Mouse (Mus musculus) hindbrain, embryonic 11.5 days (tissue): ENCODE data around the gene Men1. TPM values are rescaled to one million over a fixed set of nuclear protein-coding genes. Genes with fewer than 3 reads are reported as not detected.
A peak's percentile ranks its signal among the peaks of the same experiment; 100 is the strongest.

Experiments
- ATAC-seq: fragments of 200-750 bp; cut with Nextera tagmentation; 2 replicates; pipeline ENCODE4 v1.8.0; 2017; ENCODE audit warnings: mild to moderate bottlenecking, moderate TSS enrichment, moderate library complexity; ENCODE audit not compliant: low FRiP score
- DNase-seq: peaks from one replicate; pipeline ENCODE4 v3.0.0-alpha.2; 2015; ENCODE audit warnings: low spot score
- H3K27ac ChIP-seq: fragments of 300-500 bp; sonication (generic); 2 replicates; pipeline ENCODE4 v1.5.1; 2014; ENCODE audit warnings: mild to moderate bottlenecking, low read depth, low read length
- H3K27me3 ChIP-seq: fragments of 300-500 bp; sonication (generic); 2 replicates; pipeline ENCODE4 v1.6.1; 2014; ENCODE audit warnings: mild to moderate bottlenecking, low read length, moderate library complexity, mixed read lengths; ENCODE audit not compliant: control insufficient read depth, insufficient read depth
- H3K36me3 ChIP-seq: fragments of 300-500 bp; sonication (generic); 2 replicates; pipeline ENCODE4 v1.6.1; 2014; ENCODE audit warnings: mild to moderate bottlenecking, low read length, moderate library complexity, mixed read lengths; ENCODE audit not compliant: control insufficient read depth, insufficient read depth
- H3K4me1 ChIP-seq: fragments of 300-500 bp; sonication (generic); replicated peaks from 2 replicates; pipeline ENCODE4 v1.6.1; 2014; ENCODE audit warnings: low read length, mixed read lengths; ENCODE audit not compliant: control insufficient read depth, insufficient read depth
- H3K4me2 ChIP-seq: fragments of 300-500 bp; sonication (generic); replicated peaks from 2 replicates; pipeline ENCODE4 v1.6.1; 2014; ENCODE audit warnings: mild to moderate bottlenecking, low read depth, low read length
- H3K4me3 ChIP-seq: fragments of 300-500 bp; sonication (generic); 2 replicates; pipeline ENCODE4 v1.5.1; 2014; ENCODE audit warnings: low read depth, low read length
- H3K9ac ChIP-seq: fragments of 300-500 bp; sonication (generic); 2 replicates; pipeline ENCODE4 v1.6.1; 2014; ENCODE audit warnings: low read depth, low read length
- H3K9me3 ChIP-seq: fragments of 300-500 bp; sonication (generic); 2 replicates; pipeline ENCODE4 v1.6.1; 2016; ENCODE audit warnings: low read length; ENCODE audit not compliant: control insufficient read depth
- WGBS: fragments of 180-500 bp; shearing (Covaris S2); extraction: QIAGEN DNeasy Blood & Tissue Kit; methylation state at CpG from one replicate; pipeline ENCODE4 v1.1.7; 2014; 5-methylcytosine and 5-hydroxymethylcytosine counted together
- polyA plus RNA-seq: library from polyadenylated mRNA; unstranded; fragments of >200 nt; fragmentation: Nextera tagmentation; extraction: Ambion mirVana; gene quantifications from 2 replicates; pipeline ENCODE4 v1.2.1, GENCODE M21; 2014

Men1 gene
- polyA plus RNA-seq, 1 experiment from 2014 or later = 43.0 TPM

- no peak for DNase-seq
- Histone ChIP-seq H3K9ac (no peak overlapping the region), H3K4me2 (no peak overlapping the region), H3K36me3 (peaks cover 8% of the 10 kb centered on the region; the same call in 1 of the 2 replicates), H3K4me1 (peaks cover 12% of the 10 kb centered on the region), H3K4me3 (no peak overlapping the region), H3K27ac (no peak overlapping the region), H3K9me3 (no peaks in the 10 kb centered on the region), H3K27me3 (no peaks in the 10 kb centered on the region)
- 72% methylated on average over 15 of the region's 15 CpGs for WGBS
- no peak for ATAC-seq
These were observed 5.2 kb downstream of the Men1 start for GRCm38 (mm10) chr19:6339890-6340504.

- H3K27ac ChIP-seq = peak within 1 kb of the TSS; percentile 51; the same call in 1 of the 2 replicates
- 17% methylated on average over 34 of the region's 72 CpGs for WGBS
- H3K4me1 ChIP-seq = peaks cover 12% of the 10 kb centered on the region
These were observed 6.0 kb downstream of the Men1 start, which contains the start of gene Map4k2 for GRCm38 (mm10) chr19:6340524-6341452. Map4k2 (plus strand) TSS chr19:6341135.

GRCm38 (mm10) chr19:6341453-6342077, 6.8 kb downstream of the Men1 start:
- H3K4me3 ChIP-seq = peak overlapping the region; percentile 60
- peaks cover 5% of the 10 kb centered on the region; the same call in 1 of the 2 replicates for H3K4me1 ChIP-seq
- H3K27me3 ChIP-seq = no peaks in the 10 kb centered on the region
- WGBS = 14% methylated on average over 22 of the region's 23 CpGs
- peaks cover 8% of the 10 kb centered on the region; the same call in 1 of the 2 replicates for H3K36me3 ChIP-seq
- peak overlapping the region; percentile 66; the same call in 1 of the 2 replicates for H3K9ac ChIP-seq
- DNase-seq (peak; percentile 22), ATAC-seq (peak; percentile 62; the same call in 1 of the 2 replicates)
- H3K4me2 ChIP-seq = peak overlapping the region; percentile 90
- no peak overlapping the region for H3K27ac ChIP-seq
- no peaks in the 10 kb centered on the region for H3K9me3 ChIP-seq

More at GRCm38 (mm10) chr19:6340524-6341452, 6.0 kb downstream of the Men1 start, which contains the start of gene Map4k2:
- Histone ChIP-seq H3K36me3 (peaks cover 8% of the 10 kb centered on the region; the same call in 1 of the 2 replicates), H3K9me3 (no peaks in the 10 kb centered on the region), H3K4me2 (peak within 1 kb of the TSS; percentile 90), H3K4me3 (peak within 1 kb of the TSS; percentile 60), H3K27me3 (no peaks in the 10 kb centered on the region), H3K9ac (peak within 1 kb of the TSS; percentile 66; the same call in 1 of the 2 replicates)
- ATAC-seq (peak; percentile 74), DNase-seq (peak; percentile 83)

GRCm38 (mm10) chr19:6342276-6342933, 7.6 kb downstream of the Men1 start:
- Histone ChIP-seq H3K4me3 (no peak overlapping the region), H3K4me2 (no peak overlapping the region), H3K9me3 (no peaks in the 10 kb centered on the region), H3K9ac (no peak overlapping the region), H3K4me1 (peaks cover 2% of the 10 kb centered on the region; the same call in 1 of the 2 replicates), H3K27me3 (no peaks in the 10 kb centered on the region), H3K36me3 (peaks cover 8% of the 10 kb centered on the region; the same call in 1 of the 2 replicates), H3K27ac (no peak overlapping the region)
- ATAC-seq (no peak), DNase-seq (no peak)
- 80% methylated on average over 5 of the region's 5 CpGs for WGBS

- 84% methylated on average over 19 of the region's 19 CpGs for WGBS
- Histone ChIP-seq H3K9ac (no peak overlapping the region), H3K4me2 (no peak overlapping the region), H3K9me3 (no peaks in the 10 kb centered on the region), H3K4me1 (peaks cover 2% of the 10 kb centered on the region; the same call in 1 of the 2 replicates), H3K4me3 (no peak overlapping the region), H3K27me3 (no peaks in the 10 kb centered on the region), H3K27ac (no peak overlapping the region), H3K36me3 (peaks cover 8% of the 10 kb centered on the region; the same call in 1 of the 2 replicates)
- DNase-seq (no peak), ATAC-seq (no peak)
These were observed 8.5 kb downstream of the Men1 start for GRCm38 (mm10) chr19:6343066-6343925.

GRCm38 (mm10) chr19:6343996-6344395, 9.2 kb downstream of the Men1 start:
- ATAC-seq (no peak), DNase-seq (no peak)
- Histone ChIP-seq H3K9ac (no peak overlapping the region), H3K36me3 (peaks cover 3% of the 10 kb centered on the region; the same call in 1 of the 2 replicates), H3K27me3 (no peaks in the 10 kb centered on the region), H3K27ac (no peak overlapping the region), H3K4me3 (no peak overlapping the region), H3K9me3 (no peaks in the 10 kb centered on the region), H3K4me1 (peaks cover 2% of the 10 kb centered on the region), H3K4me2 (no peak overlapping the region)
- 92% methylated on average over 5 of the region's 5 CpGs for WGBS

- Histone ChIP-seq H3K4me1 (peaks cover 2% of the 10 kb centered on the region; the same call in 1 of the 2 replicates), H3K27me3 (no peaks in the 10 kb centered on the region), H3K4me2 (no peak overlapping the region), H3K27ac (no peak overlapping the region), H3K9me3 (no peaks in the 10 kb centered on the region), H3K9ac (no peak overlapping the region), H3K36me3 (no peaks in the 10 kb centered on the region), H3K4me3 (no peak overlapping the region)
- DNase-seq (no peak), ATAC-seq (no peak)
- 95% methylated on average over 5 of the region's 5 CpGs for WGBS
These were observed 11.2 kb downstream of the Men1 start for GRCm38 (mm10) chr19:6346023-6346422.
